Mouse (Mus musculus) bone marrow macrophage, adult 2 months (primary cell): Measurements from ENCODE around the gene Rcn2. TPM values are rescaled to one million over a fixed set of nuclear protein-coding genes. Genes with fewer than 3 reads are reported as not detected.
A peak's percentile ranks its signal among the peaks of the same experiment; 100 is the strongest.
"Not testable (repeated sequence)": the region's sequence is repeated elsewhere in the genome, so short reads cannot be mapped to it uniquely, and the experiment has no call there.

ENCODE experiments used
- H3K27ac ChIP-seq: 2 replicates; pipeline ENCODE4 v1.5.1; 2012; ENCODE audit warnings: low read depth, low read length; ENCODE audit not compliant: insufficient read depth
- H3K4me1 ChIP-seq: 2 replicates; pipeline ENCODE4 v1.6.1; 2012; ENCODE audit warnings: low read length; ENCODE audit not compliant: control insufficient read depth, insufficient read depth
- H3K4me3 ChIP-seq: 2 replicates; pipeline ENCODE4 v1.5.1; 2012; ENCODE audit warnings: mild to moderate bottlenecking, low read length, moderate library complexity; ENCODE audit not compliant: insufficient read depth
- CTCF ChIP-seq: IDR thresholded peaks from 2 replicates; pipeline ENCODE4 v1.5.1; 2012; ENCODE audit warnings: low read depth, mild to moderate bottlenecking, low read length, moderate library complexity
- POLR2A ChIP-seq: IDR thresholded peaks from 2 replicates; pipeline ENCODE4 v1.6.1; 2012; ENCODE audit warnings: mild to moderate bottlenecking, low read depth, low read length, borderline replicate concordance
- polyA plus RNA-seq: library from polyadenylated mRNA; stranded (reverse); fragments of >200 nt; gene quantifications from 2 replicates; pipeline ENCODE4 v1.2.4, GENCODE M21; 2012; ENCODE audit not compliant: missing spikeins, insufficient read depth, insufficient read length

Rcn2 gene
- polyA plus RNA-seq = 36.9 and 41.2 TPM in 2 replicates

DNA sequence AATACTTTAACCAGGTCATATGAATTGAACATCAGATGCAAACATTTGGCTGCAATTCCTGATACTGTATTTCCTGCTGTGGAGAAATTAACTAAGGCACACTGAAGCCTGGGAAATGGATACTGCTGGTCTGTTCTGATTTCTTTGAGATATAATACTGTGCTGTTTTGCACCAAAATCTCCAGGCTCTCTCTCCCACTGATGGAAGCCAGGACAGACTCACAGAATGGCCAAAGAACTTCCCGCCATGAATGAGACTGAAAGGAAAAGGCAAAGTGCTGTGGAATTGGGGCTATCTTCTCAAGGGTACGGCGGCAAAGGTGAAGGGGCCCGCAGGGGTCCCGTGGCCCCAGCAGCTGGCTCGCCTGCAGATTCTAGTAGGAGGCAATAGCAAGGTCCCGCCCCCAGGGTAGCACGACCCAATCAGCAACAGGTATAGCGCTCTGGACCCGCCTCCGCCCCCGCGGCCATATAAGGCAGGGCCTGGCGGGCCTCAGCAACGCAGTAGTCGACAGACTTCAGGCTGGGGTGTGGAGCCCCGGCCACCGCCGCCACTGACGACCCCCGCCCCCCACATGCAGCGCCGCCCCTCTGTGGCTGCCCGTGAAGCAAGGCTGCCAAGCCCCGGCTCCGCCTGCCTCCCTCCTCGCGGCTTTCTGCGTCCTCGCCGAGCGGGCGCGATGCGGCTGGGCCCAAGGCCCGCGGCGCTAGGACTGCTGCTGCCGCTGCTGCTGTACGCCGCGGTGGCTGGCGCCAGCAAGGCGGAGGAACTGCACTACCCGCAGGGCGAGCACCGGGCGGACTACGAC is at the start of gene Rcn2:
Gene Rcn2, plus strand, starts transcription at position 474 of the 809 bp plus-strand sequence.
- H3K27ac ChIP-seq = peak within 1 kb of the TSS; percentile 18; the same call in 1 of the 2 replicates
- TF ChIP-seq POLR2A = no peak
- no peak for TF ChIP-seq CTCF
- H3K4me1 ChIP-seq = 0 out of 2 replicates have a peak, but pooled peaks cover 2% of the 10 kb centered on the region
- peak within 1 kb of the TSS; percentile 87 for H3K4me3 ChIP-seq

GRCm38 (mm10) chr9:56004679-56005078 is 37.0 kb upstream of the Rcn2 start:
- not testable (repeated sequence) for H3K4me3 ChIP-seq, H3K27ac ChIP-seq, H3K4me1 ChIP-seq

DNA sequence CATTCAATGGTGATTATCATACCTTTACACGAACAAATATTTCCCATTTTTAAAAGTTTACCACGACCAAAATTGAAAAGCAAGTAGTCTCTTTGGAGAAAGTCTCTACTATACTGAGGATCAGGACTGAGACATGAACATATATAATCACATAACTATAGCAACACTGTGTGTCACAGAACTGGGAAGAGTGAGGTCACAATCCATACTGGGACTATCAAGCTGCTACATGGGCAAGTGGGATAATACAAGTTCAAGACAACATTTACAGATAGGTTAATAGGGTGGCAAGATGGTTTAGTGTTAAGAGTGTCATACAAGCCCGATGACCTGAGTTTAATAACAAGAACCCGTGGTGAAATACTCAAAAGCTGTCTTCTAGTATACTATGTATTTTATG is 31.2 kb upstream of the Rcn2 start, which contains the start of gene 4930563M21Rik:
Gene 4930563M21Rik, minus strand, starts transcription at position 101 of the 400 bp plus-strand sequence.
- TF ChIP-seq CTCF (no peak), POLR2A (no peak)
- H3K27ac ChIP-seq = no peak within 1 kb of the TSS
- no peaks in the 10 kb centered on the region for H3K4me1 ChIP-seq

GRCm38 (mm10) chr9:56024772-56025171 is 16.9 kb upstream of the Rcn2 start:
- H3K4me3 ChIP-seq = no peak overlapping the region
- H3K4me1 ChIP-seq = no peaks in the 10 kb centered on the region
- TF ChIP-seq CTCF (no peak), POLR2A (no peak)
- H3K27ac ChIP-seq = no peak overlapping the region

More for the DNA sequence above, 31.2 kb upstream of the Rcn2 start, which contains the start of gene 4930563M21Rik:
- H3K4me3 ChIP-seq = no peak within 1 kb of the TSS

GRCm38 (mm10) chr9:56027292-56027691 is 14.4 kb upstream of the Rcn2 start:
- Histone ChIP-seq H3K27ac (no peak overlapping the region), H3K4me1 (no peaks in the 10 kb centered on the region), H3K4me3 (no peak overlapping the region)
- TF ChIP-seq CTCF (no peak), POLR2A (no peak)

DNA sequence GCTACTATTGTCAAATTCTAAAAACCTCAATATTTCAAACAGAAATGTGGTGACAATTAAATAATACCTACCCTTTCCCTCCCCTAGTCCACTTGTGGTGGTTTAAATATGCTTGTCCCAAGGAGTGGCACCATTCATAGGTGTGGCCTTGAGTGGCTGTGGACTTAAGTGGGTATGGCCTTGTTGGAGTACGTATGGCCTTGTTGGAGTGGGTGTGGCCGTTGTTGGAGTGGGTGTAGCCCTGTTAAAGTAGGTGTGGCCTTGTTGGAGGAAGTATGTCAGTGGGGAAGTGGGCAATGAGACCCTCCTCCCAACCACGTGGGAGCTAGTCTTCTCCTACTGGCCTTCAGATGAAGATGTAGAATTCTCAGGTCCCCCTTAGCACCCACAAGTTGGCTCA is 9.4 kb upstream of the Rcn2 start:
- Histone ChIP-seq H3K4me3 (no peak overlapping the region), H3K27ac (no peak overlapping the region), H3K4me1 (no peaks in the 10 kb centered on the region)
- TF ChIP-seq CTCF (no peak), POLR2A (no peak)

DNA sequence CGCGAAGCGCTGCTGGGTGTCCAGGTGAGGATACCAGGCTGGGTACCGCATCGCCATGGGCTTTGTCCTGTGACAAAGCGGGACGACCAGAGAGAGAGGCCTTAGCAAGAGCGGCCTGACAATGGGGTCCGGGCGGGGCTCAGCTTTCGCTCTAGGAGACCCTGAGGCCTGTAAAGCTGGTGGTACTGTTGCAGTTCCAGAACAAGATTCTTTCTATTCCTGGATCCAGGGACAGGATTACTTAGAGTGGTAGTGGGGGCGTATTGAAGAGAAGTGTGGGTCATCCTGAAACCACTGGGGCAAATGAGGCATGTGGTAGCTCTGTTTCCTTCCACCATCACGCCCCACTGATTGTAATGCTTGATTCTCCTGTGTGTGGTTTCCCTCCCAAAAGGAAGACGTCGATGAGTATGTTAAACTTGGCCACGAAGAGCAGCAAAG is 556 bp downstream of the Rcn2 start:
- H3K27ac ChIP-seq = peak overlapping the region; percentile 18; the same call in 1 of the 2 replicates

GRCm38 (mm10) chr9:56053796-56054195 is 12.2 kb downstream of the Rcn2 start:
- Histone ChIP-seq H3K27ac (no peak overlapping the region), H3K4me1 (peaks cover 4% of the 10 kb centered on the region), H3K4me3 (no peak overlapping the region)
- TF ChIP-seq CTCF (no peak), POLR2A (no peak)

More for the DNA sequence above, 556 bp downstream of the Rcn2 start:
- TF ChIP-seq POLR2A = no peak
- no peak for TF ChIP-seq CTCF
- Histone ChIP-seq H3K4me3 (peak overlapping the region; percentile 87), H3K4me1 (0 out of 2 replicates have a peak, but pooled peaks cover 2% of the 10 kb centered on the region)

- Histone ChIP-seq H3K4me3 (no peak overlapping the region), H3K27ac (no peak overlapping the region), H3K4me1 (peaks cover 4% of the 10 kb centered on the region)
- TF ChIP-seq POLR2A (no peak), CTCF (no peak)
Observed at GRCm38 (mm10) chr9:56056147-56056546, 14.5 kb downstream of the Rcn2 start.

GRCm38 (mm10) chr9:56062336-56062735 is 20.7 kb downstream of the Rcn2 start:
- Histone ChIP-seq H3K4me3 (no peak overlapping the region), H3K4me1 (no peaks in the 10 kb centered on the region), H3K27ac (no peak overlapping the region)
- no peak for TF ChIP-seq CTCF
- no peak for TF ChIP-seq POLR2A
